Mouse (Mus musculus) MEL (cell line): ENCODE data around the gene Srgap2. TPM values are rescaled to one million over a fixed set of nuclear protein-coding genes. Genes with fewer than 3 reads are reported as not detected.

Experiments
- DNase-seq: peaks from one replicate; pipeline ENCODE4 v3.0.0; 2011; ENCODE audit warnings: low read depth, low spot score
- H3K27ac ChIP-seq: 2 replicates; pipeline ENCODE4 v1.5.1; 2012; ENCODE audit warnings: low read depth, mild to moderate bottlenecking, control low read depth, low read length, moderate library complexity; ENCODE audit not compliant: control insufficient read depth
- H3K27me3 ChIP-seq, 2 experiments: fragments of 150-350 bp in 1 of 2; sonication (generic) in 1 of 2; 2 replicates each; pipeline ENCODE4 v1.6.1; 2012; ENCODE audit warnings: low read length in 2 of 2, mild to moderate bottlenecking in 2 of 2, improper control_type of control experiment in 1 of 2, moderate library complexity in 1 of 2; ENCODE audit not compliant: insufficient read depth in 2 of 2, control insufficient read depth in 1 of 2
- H3K36me3 ChIP-seq, 2 experiments: 2 replicates each; pipeline ENCODE4 v1.6.1; 2012 to 2014; ENCODE audit warnings: low read length in 2 of 2, improper control_type of control experiment in 1 of 2, inconsistent platforms in 1 of 2, mild to moderate bottlenecking in 1 of 2; ENCODE audit not compliant: insufficient read depth in 2 of 2, control insufficient read depth in 1 of 2
- H3K4me1 ChIP-seq, 2 experiments: fragments of 150-350 bp in 1 of 2; sonication (generic) in 1 of 2; 2 replicates each; pipeline ENCODE4 v1.6.1; 2012; ENCODE audit warnings: low read length in 2 of 2, improper control_type of control experiment in 1 of 2, mild to moderate bottlenecking in 1 of 2; ENCODE audit not compliant: insufficient read depth in 2 of 2, control insufficient read depth in 1 of 2
- H3K4me3 ChIP-seq, 2 experiments: fragments of 150-350 bp in 1 of 2; sonication (generic) in 1 of 2; 2 replicates each; pipeline ENCODE4 v1.5.1; 2012; ENCODE audit warnings: low read depth in 2 of 2, low read length in 2 of 2, mild to moderate bottlenecking in 2 of 2, moderate library complexity in 2 of 2, control low read depth in 1 of 2, improper control_type of control experiment in 1 of 2; ENCODE audit not compliant: control insufficient read depth in 1 of 2, insufficient read depth in 1 of 2
- H3K79me2 ChIP-seq: 2 replicates; pipeline ENCODE4 v1.6.1; 2012; ENCODE audit warnings: mild to moderate bottlenecking, low read length, moderate library complexity; ENCODE audit not compliant: control insufficient read depth, poor library complexity, insufficient read depth
- H3K9ac ChIP-seq: 2 replicates; pipeline ENCODE4 v1.6.1; 2012; ENCODE audit warnings: low read depth, mild to moderate bottlenecking, control low read depth, low read length, moderate library complexity; ENCODE audit not compliant: control insufficient read depth, poor library complexity, severe bottlenecking
- H3K9me3 ChIP-seq: fragments of 150-350 bp; sonication (generic); replicated peaks from 2 replicates; pipeline ENCODE4 v1.6.1; 2012; ENCODE audit warnings: mild to moderate bottlenecking, low read length, improper control_type of control experiment, moderate library complexity; ENCODE audit not compliant: insufficient read depth
- BHLHE40 ChIP-seq: IDR thresholded peaks from 2 replicates; pipeline ENCODE4 v1.6.1; 2012; ENCODE audit warnings: low read depth, mild to moderate bottlenecking, inconsistent platforms, low read length, improper control_type of control experiment, borderline replicate concordance
- CTCF ChIP-seq, 3 experiments: IDR thresholded peaks in 2 of 3; conservative IDR thresholded peaks in 1 of 3; 2 replicates each; pipeline ENCODE4 v1.5.1; 2011 to 2012; ENCODE audit warnings: low read length in 3 of 3, low read depth in 2 of 3, mild to moderate bottlenecking in 2 of 3, improper control_type of control experiment in 1 of 3, inconsistent platforms in 1 of 3, mixed read lengths in 1 of 3, moderate library complexity in 1 of 3; ENCODE audit not compliant: control insufficient read depth in 1 of 3, insufficient read depth in 1 of 3, poor library complexity in 1 of 3, severe bottlenecking in 1 of 3
- GABPA ChIP-seq: IDR thresholded peaks from 2 replicates; pipeline ENCODE4 v1.6.1; 2012; ENCODE audit warnings: low read depth, mild to moderate bottlenecking, inconsistent platforms, low read length, improper control_type of control experiment, moderate library complexity
- GATA1 ChIP-seq: IDR thresholded peaks from 2 replicates; pipeline ENCODE4 v1.6.1; 2011; ENCODE audit warnings: low read depth, low read length, improper control_type of control experiment
- MAFK ChIP-seq: IDR thresholded peaks from 2 replicates; pipeline ENCODE4 v1.6.1; 2011; ENCODE audit warnings: low read depth, mild to moderate bottlenecking, low read length, improper control_type of control experiment, borderline replicate concordance
- MAX ChIP-seq: IDR thresholded peaks from 2 replicates; pipeline ENCODE4 v1.6.1; 2011; ENCODE audit warnings: low read length, improper control_type of control experiment
- MAZ ChIP-seq: IDR thresholded peaks from 2 replicates; pipeline ENCODE4 v1.6.1; 2012; ENCODE audit warnings: low read depth, mild to moderate bottlenecking, inconsistent platforms, low read length, improper control_type of control experiment
- MYB ChIP-seq: IDR thresholded peaks from 2 replicates; pipeline ENCODE4 v1.6.1; 2011; ENCODE audit warnings: mild to moderate bottlenecking, low read depth, low read length, improper control_type of control experiment
- MYC ChIP-seq: IDR thresholded peaks from 2 replicates; pipeline ENCODE4 v1.6.1; 2011; ENCODE audit warnings: low read depth, mild to moderate bottlenecking, low read length, improper control_type of control experiment, moderate library complexity
- POLR2A ChIP-seq, 2 experiments: IDR thresholded peaks; 2 replicates each; pipeline ENCODE4 v1.6.1; 2011 to 2012; ENCODE audit warnings: low read length in 2 of 2, mild to moderate bottlenecking in 2 of 2, control low read depth in 1 of 2, improper control_type of control experiment in 1 of 2, low read depth in 1 of 2, moderate library complexity in 1 of 2; ENCODE audit not compliant: control insufficient read depth in 1 of 2, insufficient read depth in 1 of 2, poor library complexity in 1 of 2
- POLR2AphosphoS2 ChIP-seq: IDR thresholded peaks from 2 replicates; pipeline ENCODE4 v1.6.1; 2011; ENCODE audit warnings: low read length, improper control_type of control experiment
- POLR2AphosphoS5 ChIP-seq: IDR thresholded peaks from 2 replicates; pipeline ENCODE4 v1.6.1; 2012; ENCODE audit warnings: low read depth, borderline replicate concordance, mild to moderate bottlenecking, inconsistent platforms, low read length, moderate library complexity, mixed read lengths
- RAD21 ChIP-seq: IDR thresholded peaks from 2 replicates; pipeline ENCODE4 v1.6.1; 2011; ENCODE audit warnings: mild to moderate bottlenecking, low read depth, low read length, improper control_type of control experiment
- RCOR1 ChIP-seq: IDR thresholded peaks from 2 replicates; pipeline ENCODE4 v1.6.1; 2012; ENCODE audit warnings: low read depth, mild to moderate bottlenecking, inconsistent platforms, low read length, improper control_type of control experiment
- SMC3 ChIP-seq: IDR thresholded peaks from 2 replicates; pipeline ENCODE4 v1.6.1; 2011; ENCODE audit warnings: low read depth, low read length, improper control_type of control experiment
- TAL1 ChIP-seq: IDR thresholded peaks from 2 replicates; pipeline ENCODE4 v1.6.1; 2012; ENCODE audit warnings: mild to moderate bottlenecking, inconsistent platforms, low read length, moderate library complexity, mixed read lengths
- ZC3H11A ChIP-seq: IDR thresholded peaks from 2 replicates; pipeline ENCODE4 v1.6.1; 2012; ENCODE audit warnings: low read depth, mild to moderate bottlenecking, inconsistent platforms, low read length, improper control_type of control experiment
- polyA plus RNA-seq, 2 experiments: library from polyadenylated mRNA; stranded (reverse) in 1 of 2; unstranded in 1 of 2; fragments of >175 nt in 1 of 2; fragments of >200 nt in 1 of 2; gene quantifications; 2 replicates each; pipeline versions ENCODE4 v1.2.1 to v1.2.4; 2012; ENCODE audit warnings: low replicate concordance in 2 of 2, low read depth in 1 of 2; ENCODE audit not compliant: insufficient read length in 2 of 2, insufficient read depth in 1 of 2, missing spikeins in 1 of 2
- total RNA-seq: library from RNA; depleted of rRNA; stranded (reverse); fragments of 300-350 nt; gene quantifications from 2 replicates; pipeline ENCODE4 v1.2.3, GENCODE M21; 2012

Gene Srgap2
- total and polyA plus RNA-seq, 3 experiments = 9.0 to 25.3 TPM; not detected in 1

GRCm38 (mm10) chr1:131246433-131247395 lies 280.4 kb downstream of the Srgap2 start:
- Histone ChIP-seq H3K4me1 (peaks cover 0 to 2% of the 10 kb centered on the region in 2 experiments; a peak in 2 of 4 replicates), H3K27me3 (peaks cover 5 to 13% of the 10 kb centered on the region in 2 experiments; a peak in 3 of 4 replicates), H3K36me3 (no peaks in the 10 kb centered on the region; a peak in 1 of 4 replicates), H3K9ac (no peak overlapping the region), H3K79me2 (no peaks in the 10 kb centered on the region), H3K4me3 (peak overlapping the region in 1 of 2 experiments; percentile 99; a peak in 3 of 4 replicates), H3K27ac (no peak overlapping the region), H3K9me3 (no peaks in the 10 kb centered on the region)
- TF ChIP-seq MAZ = no peak
- peak; percentile 84 for TF ChIP-seq RAD21
- TF ChIP-seq POLR2A (IDR thresholded peaks at IDR 0.05; ENCODE audit: control insufficient read depth in 1 of 2, insufficient read depth in 1 of 2, low read depth in 1 of 2, low read length in 2 of 2, poor library complexity in 1 of 2) = no peak
- no peak for TF ChIP-seq MAFK
- TF ChIP-seq GATA1 = no peak
- TF ChIP-seq CTCF (IDR thresholded peaks at IDR 0.05 in 2 of 3, conservative IDR thresholded peaks at IDR 0.05 in 1 of 3; ENCODE audit: control insufficient read depth in 1 of 3, insufficient read depth in 1 of 3, low read depth in 2 of 3, low read length in 3 of 3, poor library complexity in 1 of 3, severe bottlenecking in 1 of 3) = peak; percentile 58 to 82 (median 67)
- TF ChIP-seq TAL1 = no peak
- no peak for TF ChIP-seq BHLHE40
- TF ChIP-seq ZC3H11A = peak; percentile 62
- TF ChIP-seq POLR2AphosphoS2 = no peak
- no peak for TF ChIP-seq MAX
- peak; percentile 78 for TF ChIP-seq SMC3
- TF ChIP-seq RCOR1 = 0 out of 2 replicates have a peak, but pooled peaks have one; percentile 3
- TF ChIP-seq GABPA = no peak
- TF ChIP-seq MYC = 0 out of 2 replicates have a peak, but pooled peaks have one; percentile 24
- no peak for TF ChIP-seq POLR2AphosphoS5
- peak; percentile 64 for DNase-seq

- peak overlapping the region; percentile 50 to 99 for H3K4me3 ChIP-seq
- DNase-seq = peak; percentile 73
- peaks cover 6 to 16% of the 10 kb centered on the region in 2 experiments; a peak in 3 of 4 replicates for H3K27me3 ChIP-seq
Measured at GRCm38 (mm10) chr1:131245926-131246325, 281.2 kb downstream of the Srgap2 start.

More at GRCm38 (mm10) chr1:131245926-131246325, 281.2 kb downstream of the Srgap2 start:
- Histone ChIP-seq H3K79me2 (no peaks in the 10 kb centered on the region), H3K9ac (no peak overlapping the region)
- TF ChIP-seq ZC3H11A (peak; percentile 7; the same call in 1 of the 2 replicates), TAL1 (no peak), RAD21 (peak; percentile 28), MYB (no peak), CTCF (IDR thresholded peaks at IDR 0.05 in 2 of 3, conservative IDR thresholded peaks at IDR 0.05 in 1 of 3; ENCODE audit: control insufficient read depth in 1 of 3, insufficient read depth in 1 of 3, low read depth in 2 of 3, low read length in 3 of 3, poor library complexity in 1 of 3, severe bottlenecking in 1 of 3) (peak; percentile 66 to 69 (median 69)), SMC3 (peak; percentile 39)
- TF ChIP-seq, all 39 proteins: peak for 4
- H3K36me3 ChIP-seq = no peaks in the 10 kb centered on the region; a peak in 1 of 4 replicates
- no peaks in the 10 kb centered on the region for H3K9me3 ChIP-seq
- no peak overlapping the region for H3K27ac ChIP-seq
- H3K4me1 ChIP-seq = peaks cover 0 to 2% of the 10 kb centered on the region in 2 experiments; a peak in 2 of 4 replicates
